Mouse (Mus musculus) gastrocnemius, adult 2 months (tissue): ENCODE results near the gene Hoxa10. TPM values are rescaled to one million over a fixed set of nuclear protein-coding genes. Genes with fewer than 3 reads are reported as not detected.

Experiments
- DNase-seq: peaks from one replicate; pipeline ENCODE4 v3.0.0; 2022
- H3K27ac ChIP-seq: fragments of 200-600 bp; 2 replicates; pipeline ENCODE4 v1.8.1; 2022; ENCODE audit warnings: mild to moderate bottlenecking
- H3K4me3 ChIP-seq: fragments of 200-600 bp; 2 replicates; pipeline ENCODE4 v1.8.1; 2022; ENCODE audit warnings: mild to moderate bottlenecking, moderate library complexity
- CTCF ChIP-seq: fragments of 200-600 bp; IDR thresholded peaks from 2 replicates; pipeline ENCODE4 v1.8.1; 2022; ENCODE audit warnings: antibody characterized with exemption, mild to moderate bottlenecking, moderate library complexity
- intact Hi-C: fragments of 180-260 bp; cut with DNase I; formaldehyde crosslinking; loops from one replicate; pipeline ENCODE4 v1.15.1; 2025
- total RNA-seq, 2 experiments: library from RNA; stranded (reverse); gene quantifications; 2 replicates each; pipeline ENCODE4 v1.2.3; 2021

The Hoxa10 gene
- total RNA-seq, 2 experiments from 2014 or later = 17.4 to 17.7 TPM

DNA sequence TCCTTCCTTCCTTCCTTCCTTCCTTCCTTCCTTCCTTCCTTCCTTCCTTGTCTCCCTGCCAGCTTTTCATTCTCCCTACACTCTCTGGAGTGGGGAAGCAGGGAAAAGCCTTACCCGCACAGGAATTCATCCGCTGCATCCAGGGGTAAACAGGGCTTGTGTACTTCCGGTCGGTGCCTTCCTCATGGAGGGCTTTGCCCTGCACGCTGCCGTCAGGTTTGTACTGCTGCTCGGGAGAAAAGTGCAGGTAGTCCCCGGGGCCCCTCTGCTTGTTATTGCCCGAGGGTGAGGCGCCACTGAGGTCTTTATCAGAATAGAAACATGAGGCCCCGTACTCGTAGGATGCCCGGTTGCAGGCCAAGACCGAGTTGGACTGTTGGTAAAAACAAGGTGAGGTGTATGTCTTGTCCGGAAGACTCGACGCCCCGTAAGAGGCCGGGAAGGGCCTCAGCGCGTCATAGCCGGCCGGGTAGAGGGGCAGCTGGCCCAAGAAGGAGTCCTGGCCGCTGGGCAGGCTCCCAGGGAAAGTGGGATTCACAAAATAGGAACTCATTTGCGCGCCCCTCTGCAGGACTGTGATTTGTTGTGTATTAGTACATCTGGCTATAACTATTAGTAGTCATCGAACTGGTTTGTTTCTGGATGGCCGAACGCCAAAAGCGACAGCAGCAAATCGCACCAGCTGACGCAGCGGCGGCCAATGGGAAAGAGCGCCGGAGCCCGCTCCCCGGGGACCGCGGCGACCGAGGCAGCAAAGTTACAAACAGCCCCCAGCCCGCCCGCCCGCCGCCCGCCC lies 32.4 kb downstream of the Hoxa10 start, which contains the start of gene Hoxa6:
Gene Hoxa6 (minus strand): TSS at position 651 of the 796 bp plus-strand sequence.
- Histone ChIP-seq H3K4me3 (peak within 1 kb of the TSS; percentile 77), H3K27ac (peak within 1 kb of the TSS; percentile 82)
- DNase-seq = peak; percentile 79
- no peak for TF ChIP-seq CTCF
- intact Hi-C loops = no loop called here

DNA sequence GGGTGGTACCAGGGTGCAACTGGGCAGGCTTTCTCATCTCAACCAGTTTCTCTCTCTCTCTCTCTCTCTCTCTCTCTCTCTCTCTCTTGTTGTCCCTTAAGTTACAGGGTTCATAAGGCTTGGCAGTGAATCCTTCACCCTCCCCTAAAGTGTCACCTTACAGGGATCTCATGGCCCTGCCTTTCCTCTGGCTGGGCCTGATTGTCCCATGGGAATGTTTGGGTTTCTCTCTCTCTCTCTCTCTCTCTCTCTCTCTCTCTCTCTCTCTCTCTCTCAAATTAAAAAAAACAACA lies 33.0 kb downstream of the Hoxa10 start:
- intact Hi-C loops = no loop called here
- TF ChIP-seq CTCF = no peak
- no peak for DNase-seq
- Histone ChIP-seq H3K27ac (no peak overlapping the region; the same call in 1 of the 2 replicates), H3K4me3 (no peak overlapping the region)

DNA sequence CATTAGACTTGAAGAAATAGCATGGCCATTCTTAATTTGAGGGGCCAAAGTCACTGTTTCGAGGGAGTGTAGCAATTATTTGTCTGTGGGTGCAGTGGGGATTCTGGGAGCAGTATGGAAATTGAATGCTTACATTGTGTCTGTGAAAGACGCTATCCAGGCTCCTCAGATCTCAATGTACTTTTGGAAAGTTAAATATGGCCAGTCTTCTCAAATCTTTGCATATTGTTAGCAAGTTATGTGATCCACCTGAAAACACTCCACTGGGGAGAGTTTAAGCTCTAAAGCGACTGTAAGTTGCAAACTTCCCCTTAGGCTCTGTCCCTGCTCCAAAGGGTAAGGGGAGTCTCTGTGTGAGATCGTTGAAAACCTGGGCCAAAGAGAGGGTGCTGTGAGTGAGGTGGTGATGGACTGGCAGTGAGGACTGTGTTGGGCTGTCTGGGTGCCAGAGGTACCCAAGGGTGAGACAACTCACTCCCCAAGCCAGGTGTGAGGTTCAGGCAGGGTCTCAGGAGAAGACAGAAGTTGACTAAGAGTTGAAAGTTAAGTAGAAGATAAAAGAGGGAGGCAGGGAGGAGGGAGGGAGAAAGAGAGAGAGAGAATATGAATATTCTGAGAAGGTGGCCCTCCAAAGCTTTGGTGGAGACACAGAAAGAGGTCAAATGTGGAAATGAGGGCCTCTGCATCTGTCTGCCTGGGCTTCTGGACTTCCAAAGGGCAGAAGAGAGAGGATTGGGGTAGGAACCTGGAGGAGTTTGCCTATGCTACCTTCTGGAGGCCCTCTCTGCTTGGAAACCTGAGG lies 33.6 kb downstream of the Hoxa10 start:
- H3K27ac ChIP-seq = no peak overlapping the region; the same call in 1 of the 2 replicates
- intact Hi-C loops = no loop called here
- no peak overlapping the region for H3K4me3 ChIP-seq
- TF ChIP-seq CTCF = no peak
- no peak for DNase-seq

DNA sequence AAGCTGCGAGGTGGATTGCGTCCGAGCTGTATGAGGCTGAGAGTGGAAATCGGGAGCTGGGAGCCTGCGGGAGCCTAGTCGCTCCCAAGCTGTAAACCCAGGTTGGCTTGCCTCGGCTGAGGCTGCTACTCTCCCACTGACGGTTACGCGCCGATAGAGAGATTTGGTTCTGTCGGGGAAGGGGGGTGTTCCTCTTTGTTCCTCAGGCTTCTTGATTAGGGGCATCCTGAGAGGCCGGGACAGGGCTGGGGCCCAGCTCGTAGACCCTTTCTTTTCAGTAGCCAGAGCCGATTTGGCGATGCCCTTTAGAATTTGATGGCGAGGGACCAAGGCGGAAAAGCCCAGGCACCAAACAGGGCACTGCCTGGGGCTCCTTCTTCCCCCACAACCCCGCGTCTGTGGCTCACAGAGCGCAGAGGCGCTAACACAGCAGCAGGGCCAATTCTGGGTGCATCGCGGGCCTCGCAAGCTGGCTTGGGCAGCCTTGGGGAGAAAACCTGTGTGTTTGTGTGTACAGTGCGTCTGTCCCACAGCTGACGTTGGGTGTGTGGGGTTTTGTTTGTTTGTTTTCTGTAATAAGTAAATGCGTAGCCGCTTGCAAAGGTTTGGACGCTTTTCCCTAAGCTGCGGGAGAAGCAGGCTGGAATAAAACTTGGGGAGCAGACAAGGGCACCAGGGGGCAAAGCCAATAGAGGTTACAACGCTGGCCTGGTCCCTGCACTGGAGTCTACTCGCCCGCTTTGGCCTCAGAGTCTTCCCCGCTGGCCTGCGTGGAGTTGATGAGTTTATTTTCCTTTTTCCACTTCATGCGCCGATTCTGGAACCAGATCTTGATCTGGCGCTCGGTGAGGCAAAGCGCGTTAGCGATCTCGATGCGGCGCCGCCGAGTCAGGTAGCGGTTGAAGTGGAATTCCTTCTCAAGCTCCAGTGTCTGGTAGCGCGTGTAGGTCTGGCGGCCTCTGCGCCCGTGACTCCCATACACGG lies 34.7 kb downstream of the Hoxa10 start:
- peak; percentile 16 for DNase-seq
- no peak for TF ChIP-seq CTCF
- Histone ChIP-seq H3K4me3 (no peak overlapping the region), H3K27ac (no peak overlapping the region)
- intact Hi-C loops = loop anchor here (2.0 kb wide), 1 partner anchor 205 kb away; no protein-coding TSS in a partner anchor

DNA sequence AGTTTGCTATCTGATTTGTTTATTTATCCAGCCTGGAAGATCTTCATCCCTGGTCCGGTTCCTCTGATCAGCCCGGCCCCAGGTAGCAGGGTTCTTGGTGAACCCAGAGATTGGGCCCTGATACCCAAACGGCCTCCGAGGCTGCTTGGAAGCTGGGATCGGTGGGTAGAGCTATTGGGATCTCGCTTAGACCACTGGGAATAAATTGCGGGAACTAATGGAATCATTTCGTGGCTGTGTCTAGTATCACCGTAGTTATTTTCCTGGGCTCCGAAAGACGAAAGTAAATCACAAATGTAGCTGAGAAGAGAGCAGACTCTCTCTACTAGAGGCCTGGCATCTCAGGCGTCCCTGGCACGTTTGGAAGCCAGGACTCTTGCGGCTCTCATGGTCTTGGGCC lies 35.4 kb downstream of the Hoxa10 start:
- TF ChIP-seq CTCF = no peak
- Histone ChIP-seq H3K4me3 (no peak overlapping the region), H3K27ac (peak overlapping the region; percentile 32; the same call in 1 of the 2 replicates)
- DNase-seq = peak; percentile 15
- intact Hi-C loops = loop anchor here (2.0 kb wide), 1 partner anchor 204 kb away; no protein-coding TSS in a partner anchor

DNA sequence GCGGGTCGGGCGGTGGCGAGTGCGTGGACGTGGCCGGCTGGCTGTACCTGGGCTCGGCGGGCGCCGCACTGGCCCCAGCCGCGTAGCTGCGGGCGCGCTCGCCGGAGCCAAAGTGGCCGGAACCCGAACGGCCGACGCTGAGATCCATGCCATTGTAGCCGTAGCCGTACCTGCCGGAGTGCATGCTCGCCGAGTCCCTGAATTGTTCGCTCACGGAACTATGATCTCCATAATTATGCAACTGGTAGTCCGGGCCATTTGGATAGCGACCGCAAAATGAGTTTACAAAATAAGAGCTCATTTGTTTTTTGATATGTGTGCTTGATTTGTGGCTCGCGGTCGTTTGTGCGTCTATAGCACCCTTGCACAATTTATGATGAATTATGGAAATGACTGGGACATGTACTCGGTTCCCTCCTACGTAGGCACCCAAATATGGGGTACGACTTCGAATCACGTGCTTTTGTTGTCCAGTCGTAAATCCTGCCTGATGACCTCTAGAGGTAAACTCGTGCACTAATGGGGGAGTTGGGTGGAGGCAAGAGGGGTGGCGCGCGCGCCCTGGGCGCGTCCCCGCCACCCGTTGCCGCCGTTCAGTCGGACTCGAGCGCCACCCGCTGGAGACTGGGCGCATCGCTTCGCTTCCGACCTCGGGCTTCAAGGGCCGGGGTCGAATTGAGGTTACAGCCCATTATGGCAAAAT lies 36.5 kb downstream of the Hoxa10 start, which contains the start of gene Hoxa5:
Gene Hoxa5 (minus strand): TSS at position 538 of the 703 bp plus-strand sequence.
- TF ChIP-seq CTCF = peak; percentile 96
- DNase-seq = peak; percentile 87
- intact Hi-C loops = loop anchor here (1.0 to 2.0 kb wide), 2 partner anchors 203 to 328 kb away; no protein-coding TSS in a partner anchor
- Histone ChIP-seq H3K4me3 (peak within 1 kb of the TSS; percentile 79), H3K27ac (peak within 1 kb of the TSS; percentile 82)

DNA sequence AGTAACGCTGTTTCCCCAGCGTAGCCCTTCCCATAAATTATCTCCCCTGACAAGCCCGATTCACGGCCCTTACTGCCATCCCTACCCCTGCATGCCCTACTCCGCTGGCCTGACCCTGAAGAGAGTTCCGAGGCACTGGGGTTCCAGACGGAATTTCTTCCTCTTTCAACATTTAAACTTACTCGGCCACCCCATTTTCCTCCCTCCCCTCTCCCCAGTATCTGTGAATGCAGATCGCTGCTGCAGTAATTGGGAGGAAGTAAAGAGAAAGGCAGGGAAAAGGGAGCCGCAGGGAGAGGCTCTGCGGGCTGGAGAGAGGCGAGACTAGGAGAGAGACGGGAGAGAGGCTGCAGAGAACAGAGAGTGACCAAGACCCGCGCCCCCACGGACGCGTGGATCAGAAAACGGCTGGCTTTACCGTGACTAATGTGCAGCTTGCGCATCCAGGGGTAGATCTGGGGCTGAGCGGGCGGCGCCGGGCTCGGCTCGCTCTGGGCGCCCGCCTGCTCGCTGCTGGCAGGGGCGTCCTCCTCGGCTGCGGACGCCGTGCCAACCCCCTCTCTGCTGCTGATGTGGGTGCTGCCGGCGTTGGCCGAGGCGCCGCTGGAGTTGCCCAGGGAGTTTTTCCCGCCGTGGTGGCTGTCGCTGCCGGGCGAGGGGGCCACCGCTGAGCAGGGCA lies 37.1 kb downstream of the Hoxa10 start:
- Histone ChIP-seq H3K4me3 (peak overlapping the region; percentile 79), H3K27ac (peak overlapping the region; percentile 82)
- TF ChIP-seq CTCF = no peak
- intact Hi-C loops = loop anchor here (1.0 to 2.0 kb wide), 2 partner anchors 203 to 327 kb away; no protein-coding TSS in a partner anchor
- peak; percentile 73 for DNase-seq

DNA sequence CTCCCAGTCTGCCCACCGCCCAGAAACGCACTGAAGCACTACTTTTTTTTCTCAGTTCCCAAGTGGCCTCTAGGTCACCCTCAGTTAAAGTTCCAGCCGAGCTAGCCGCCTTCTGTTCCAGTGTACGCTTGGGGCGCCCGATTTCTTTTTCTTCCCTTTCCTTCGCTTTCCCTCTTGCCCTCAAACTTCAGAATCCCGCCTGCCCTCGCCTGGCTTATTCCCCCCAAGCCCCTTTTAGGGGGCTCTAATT lies 37.6 kb downstream of the Hoxa10 start:
- peak; percentile 16 for DNase-seq
- peak overlapping the region; percentile 82 for H3K27ac ChIP-seq
- intact Hi-C loops = no loop called here
- no peak for TF ChIP-seq CTCF
- H3K4me3 ChIP-seq = peak overlapping the region; percentile 79

DNA sequence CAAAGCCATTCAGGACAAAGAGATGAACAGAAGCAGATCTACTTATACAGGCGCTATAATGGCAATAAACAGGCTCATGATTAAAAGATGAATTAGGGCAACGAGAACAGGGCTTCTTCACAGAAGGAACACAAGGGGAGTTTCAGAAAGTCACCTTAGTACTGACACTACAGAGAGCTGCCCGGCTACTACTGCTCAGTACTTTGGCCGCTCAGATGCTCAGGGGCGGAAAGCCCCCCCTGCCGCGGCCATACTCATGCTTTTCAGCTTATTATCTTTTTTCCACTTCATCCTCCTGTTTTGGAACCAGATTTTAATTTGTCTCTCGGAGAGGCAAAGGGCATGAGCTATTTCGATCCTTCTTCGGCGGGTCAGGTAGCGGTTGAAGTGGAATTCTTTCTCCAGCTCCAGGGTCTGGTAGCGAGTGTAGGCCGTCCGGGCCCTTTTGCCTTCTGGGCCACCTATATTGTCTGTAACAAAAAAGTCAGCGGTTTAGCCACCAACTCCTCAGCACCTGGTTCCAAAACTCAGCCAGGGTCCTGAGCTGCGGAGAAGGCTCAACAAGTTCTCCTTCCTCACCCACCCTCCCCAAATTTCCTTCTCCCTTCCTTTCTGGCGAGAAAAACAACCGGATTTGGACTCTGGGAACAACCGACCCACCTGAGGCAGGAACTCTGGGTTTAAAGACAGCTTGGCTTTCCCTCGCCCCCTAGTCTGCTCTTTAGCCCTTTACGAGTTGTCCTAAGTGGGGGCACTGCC lies 38.1 kb downstream of the Hoxa10 start:
- Histone ChIP-seq H3K27ac (peak overlapping the region; percentile 82), H3K4me3 (peak overlapping the region; percentile 79)
- intact Hi-C loops = no loop called here
- DNase-seq = no peak
- no peak for TF ChIP-seq CTCF

DNA sequence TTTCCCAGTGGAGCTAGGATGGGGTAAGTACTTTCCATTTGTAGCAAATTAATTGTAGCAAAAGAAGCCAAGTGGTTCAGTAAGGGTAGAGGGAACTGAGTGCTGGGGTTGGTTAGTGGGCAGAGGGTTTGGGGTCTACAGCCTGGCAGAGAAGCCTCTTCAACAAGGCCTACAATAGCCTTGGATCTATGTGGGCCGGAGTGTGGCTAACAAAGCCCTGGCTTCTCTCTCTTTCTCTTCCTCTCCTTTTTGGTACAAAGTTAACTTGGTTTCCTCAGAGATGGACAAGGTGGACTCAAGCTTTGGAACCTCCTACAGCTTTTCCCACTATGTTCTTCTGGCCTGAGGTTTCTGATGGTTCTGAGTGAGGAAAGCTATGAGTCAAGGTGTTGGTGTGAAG lies 39.4 kb downstream of the Hoxa10 start:
- no peak for TF ChIP-seq CTCF
- intact Hi-C loops = no loop called here
- no peak overlapping the region for H3K27ac ChIP-seq
- H3K4me3 ChIP-seq = no peak overlapping the region
- DNase-seq = no peak
